Mouse (Mus musculus) 3134 (cell line): ENCODE measurements around the gene Apoc4.
A peak's percentile ranks its signal among the peaks of the same experiment; 100 is the strongest.

Experiments used
- DNase-seq: peaks from one replicate; pipeline ENCODE4 v3.0.0-alpha.2; 2011; ENCODE audit warnings: low spot score; ENCODE audit not compliant: insufficient read length; ENCODE audit errors: extremely low read depth

The Apoc4 gene

DNA sequence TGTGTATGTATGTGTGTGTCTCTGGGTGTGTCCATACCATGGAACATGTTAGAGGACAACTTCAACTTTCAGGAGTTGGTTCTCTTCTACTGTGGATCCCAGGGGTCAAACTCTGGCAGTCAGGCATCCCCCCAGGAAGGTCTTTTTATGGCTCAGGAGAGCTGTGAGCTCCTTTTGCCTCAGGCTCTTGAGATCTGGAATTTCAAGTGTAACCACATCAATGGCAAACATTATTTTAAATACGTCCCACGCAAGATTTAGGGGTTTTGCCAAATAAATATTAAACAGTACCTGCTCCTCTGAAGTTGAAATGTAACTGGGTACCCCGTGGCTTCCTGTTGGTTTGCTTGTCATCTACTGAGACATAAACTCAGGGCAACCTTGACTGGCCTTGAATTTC is 1.7 kb upstream of the Apoc4 start:
- no peak for DNase-seq

DNA sequence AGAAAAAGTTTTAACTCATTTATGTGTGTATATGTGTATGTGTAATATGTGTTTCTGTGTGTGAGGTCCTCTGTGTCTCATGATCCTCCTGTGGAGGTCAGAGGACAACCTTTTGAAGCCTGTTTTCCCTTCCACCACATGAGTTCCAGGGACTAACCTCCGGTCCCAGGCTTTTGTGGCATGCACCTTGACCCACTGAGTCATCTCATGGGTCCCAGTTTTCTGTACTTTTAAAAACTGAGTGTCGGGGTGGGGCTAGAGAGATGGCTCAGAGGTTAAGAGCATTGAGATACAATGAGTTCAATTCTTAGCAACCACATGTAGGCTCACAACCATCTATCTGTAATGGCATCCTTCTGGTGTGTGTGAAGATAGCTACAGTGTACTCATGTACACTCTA is 577 bp downstream of the Apoc4 start:
- DNase-seq: no peak

DNA sequence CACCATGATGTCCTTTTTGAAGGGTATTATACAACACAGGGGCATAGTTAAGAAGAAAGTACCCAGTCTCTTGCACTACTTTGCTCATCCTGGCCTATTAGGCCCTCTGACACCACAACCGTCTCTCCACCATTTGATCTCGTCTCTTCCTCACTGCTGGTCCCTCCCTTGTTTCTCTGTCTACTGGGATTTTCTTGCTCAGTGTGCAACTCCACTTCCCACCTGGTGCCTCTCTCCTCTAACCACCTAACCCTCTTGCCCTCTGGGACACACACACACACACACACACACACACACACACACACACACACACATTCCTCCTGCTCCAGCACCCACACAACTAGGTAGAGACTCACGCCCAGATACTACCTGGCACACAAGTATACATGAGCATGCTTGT is 2.4 kb downstream of the Apoc4 start:
- DNase-seq: no peak

DNA sequence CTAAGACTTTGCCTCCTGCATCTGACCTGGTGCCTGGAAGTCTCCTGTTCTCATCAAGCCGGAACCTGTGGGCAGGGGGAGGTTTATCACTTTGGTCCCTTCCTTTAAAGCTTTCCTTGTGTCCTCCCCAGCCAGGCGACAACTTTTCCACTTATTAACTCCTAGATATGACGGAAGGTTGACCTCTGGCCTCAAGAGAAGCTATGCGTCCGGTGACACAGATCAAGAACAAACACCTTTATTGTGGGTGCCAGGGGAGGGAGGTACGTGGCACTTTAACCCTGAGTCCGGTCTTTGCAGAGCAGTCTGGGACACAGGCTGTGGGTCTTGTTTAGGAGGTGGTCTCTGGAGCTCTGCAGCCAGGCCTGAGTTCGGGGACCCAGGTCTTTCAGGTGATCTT is 3.4 kb downstream of the Apoc4 start, which contains the start of gene Apoc2:
Gene Apoc2 (minus strand): TSS at position 70 of the 400 bp plus-strand sequence.
- DNase-seq: no peak

DNA sequence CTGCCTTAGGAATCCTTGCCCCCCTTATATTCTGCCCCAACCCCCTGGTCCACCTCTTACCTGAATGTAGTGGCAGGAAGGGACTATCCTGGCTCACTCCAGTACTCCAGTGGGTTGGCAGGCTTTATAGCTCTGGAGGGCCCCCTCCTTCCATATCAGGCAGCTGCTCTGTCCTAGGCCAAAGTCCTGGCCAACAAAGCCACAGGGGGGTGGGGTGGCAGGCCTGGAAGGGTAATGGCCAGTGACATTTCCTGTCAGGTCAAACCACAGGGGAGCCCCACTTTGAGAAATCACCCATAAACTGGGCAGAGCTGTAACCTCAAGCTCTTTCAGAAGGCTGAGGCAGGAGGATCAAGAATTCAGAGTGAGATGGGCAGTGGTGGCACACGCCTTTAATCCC is 4.6 kb downstream of the Apoc4 start:
- no peak for DNase-seq

DNA sequence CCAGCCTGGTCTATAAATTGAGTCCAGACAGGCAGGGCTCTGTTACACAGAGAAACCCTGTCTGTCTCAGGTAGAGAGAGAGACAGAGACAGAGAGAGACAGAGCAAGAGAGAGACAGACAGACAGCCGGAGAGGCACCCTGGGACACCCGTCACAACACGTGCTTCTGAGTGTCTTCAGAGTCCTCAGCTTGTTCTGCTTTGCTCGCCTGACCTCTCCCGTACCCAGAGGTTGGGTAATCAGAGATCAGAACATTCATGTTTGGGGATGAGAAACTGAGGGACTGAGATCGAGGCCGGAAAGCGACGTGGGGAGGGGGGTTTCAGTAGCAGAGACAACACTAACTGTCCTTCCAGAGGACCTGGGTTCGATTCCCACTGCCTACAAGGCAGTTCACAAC is 5.5 kb downstream of the Apoc4 start:
- no peak for DNase-seq

DNA sequence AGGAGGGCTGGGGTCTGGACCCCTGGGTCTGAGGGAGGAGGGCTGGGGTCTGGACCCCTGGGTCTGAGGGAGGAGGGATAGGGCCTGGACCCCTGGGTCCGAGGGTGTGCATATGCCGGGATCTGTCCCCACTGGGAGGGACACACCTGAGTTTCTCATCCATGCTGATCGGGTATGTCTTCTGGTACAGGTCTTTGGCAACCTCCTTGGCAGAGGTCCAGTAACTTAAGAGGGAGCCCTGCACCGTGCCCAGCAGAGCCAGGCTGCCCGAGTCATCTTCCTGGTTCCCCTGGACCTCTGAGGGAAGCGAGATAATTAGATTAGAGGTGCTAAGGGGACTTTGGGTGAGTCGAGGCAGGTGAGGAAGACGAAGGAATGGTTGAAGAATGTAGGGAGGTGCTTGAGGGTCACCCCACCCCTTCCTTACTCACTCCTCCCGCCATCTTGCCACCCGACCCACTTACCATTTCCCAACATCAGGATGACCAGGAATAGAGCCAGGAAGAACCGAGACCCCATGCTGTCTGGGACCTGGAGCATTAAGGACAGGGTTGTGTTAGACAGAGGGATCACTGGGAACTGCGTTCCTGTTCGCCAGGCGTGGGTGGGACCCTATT is 8.1 kb downstream of the Apoc4 start:
- DNase-seq: no peak

DNA sequence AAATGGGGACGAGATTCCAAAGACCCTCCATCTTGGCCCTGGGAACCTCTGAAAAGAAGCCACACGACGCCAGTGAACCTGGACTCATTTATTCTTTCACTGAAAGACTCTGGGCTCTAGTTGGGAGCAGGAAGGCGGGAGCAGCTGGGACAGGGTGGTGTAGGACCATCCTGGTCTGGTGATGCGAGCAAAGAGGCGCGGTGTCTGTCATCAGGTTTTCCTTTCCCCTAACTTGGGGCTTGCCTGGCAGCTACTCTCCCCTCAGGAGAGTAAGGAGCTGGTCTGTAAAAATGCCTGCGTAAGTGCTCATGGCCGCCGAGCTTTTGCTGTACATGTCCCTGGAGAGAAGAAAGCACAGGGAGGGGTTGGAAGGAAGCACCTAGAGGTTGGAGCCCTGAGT is 9.8 kb downstream of the Apoc4 start:
- no peak for DNase-seq

DNA sequence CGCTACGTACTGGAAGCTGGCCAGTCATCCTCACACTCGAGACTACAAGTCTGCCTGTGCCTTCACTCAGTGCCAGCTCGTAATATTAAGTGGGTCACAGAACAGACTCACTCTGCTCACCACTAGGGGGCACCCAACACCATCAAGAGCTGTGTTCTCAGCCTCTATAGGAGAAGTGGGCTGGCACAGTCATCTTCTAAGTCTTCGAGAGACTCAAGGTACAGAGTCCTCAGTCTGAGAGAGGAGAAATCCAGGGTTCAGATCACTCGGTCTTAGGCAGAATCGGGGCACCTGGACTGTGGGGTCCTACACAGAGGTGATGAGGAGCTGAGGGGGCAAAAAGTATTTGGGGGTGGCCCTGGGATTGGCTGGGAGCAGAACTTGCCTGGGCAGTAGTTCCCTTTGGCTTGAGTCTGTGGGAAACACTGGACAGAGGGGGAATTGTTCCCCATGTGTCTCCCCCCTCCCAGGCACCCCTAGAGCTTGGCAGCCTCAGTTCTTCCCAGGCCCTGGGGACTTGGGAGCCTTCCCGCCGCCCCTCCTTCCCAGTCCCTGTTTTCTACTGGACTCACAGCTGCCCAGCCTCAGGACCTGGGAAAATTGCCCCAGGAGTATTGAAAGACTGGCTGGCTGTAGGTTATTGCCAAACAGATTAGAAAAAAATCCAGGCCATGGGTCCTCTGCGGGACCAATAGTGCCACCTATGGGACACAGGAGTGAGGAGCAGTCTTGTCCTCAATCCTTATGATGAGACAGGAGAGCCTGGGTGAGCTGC is 12.1 kb downstream of the Apoc4 start:
- peak; percentile 63 for DNase-seq

DNA sequence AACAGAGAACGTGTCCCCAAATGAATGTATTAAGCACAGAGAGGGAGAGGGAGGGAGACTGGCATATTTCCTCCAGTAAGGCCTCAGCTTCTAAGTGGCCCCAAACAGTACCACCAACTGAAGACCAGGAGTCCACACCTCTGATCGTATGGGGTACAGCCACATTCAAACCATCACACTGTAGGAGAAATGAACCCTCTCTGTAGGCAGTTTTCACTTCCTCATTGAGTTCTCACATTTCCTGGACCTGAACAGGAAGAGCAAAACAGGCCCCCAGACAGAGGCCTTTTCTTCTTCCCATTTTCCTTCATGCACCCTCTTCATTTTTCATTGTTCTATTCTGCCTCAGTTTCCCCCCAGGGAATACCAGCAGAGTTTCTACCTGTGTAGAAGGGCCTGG is 13.8 kb downstream of the Apoc4 start:
- no peak for DNase-seq

DNA sequence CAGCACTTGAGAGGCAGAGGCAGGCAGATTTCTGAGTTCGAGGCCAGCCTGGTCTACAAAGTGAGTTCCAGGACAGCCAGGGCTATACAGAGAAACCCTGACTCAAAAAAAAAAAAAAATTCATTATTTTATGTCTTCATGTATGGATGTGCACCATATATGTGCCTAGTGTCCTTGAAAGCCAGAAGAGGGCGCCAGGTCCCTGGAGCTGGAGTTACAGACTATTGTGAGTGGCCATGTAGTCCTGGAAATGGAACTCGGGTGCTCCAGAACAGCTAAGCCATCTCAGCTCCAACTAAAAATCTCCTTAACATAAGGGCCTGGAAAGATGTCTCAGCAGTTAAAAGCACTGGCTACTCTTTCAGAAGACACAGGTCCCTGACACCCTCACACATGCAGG is 14.5 kb downstream of the Apoc4 start:
- DNase-seq: no peak

DNA sequence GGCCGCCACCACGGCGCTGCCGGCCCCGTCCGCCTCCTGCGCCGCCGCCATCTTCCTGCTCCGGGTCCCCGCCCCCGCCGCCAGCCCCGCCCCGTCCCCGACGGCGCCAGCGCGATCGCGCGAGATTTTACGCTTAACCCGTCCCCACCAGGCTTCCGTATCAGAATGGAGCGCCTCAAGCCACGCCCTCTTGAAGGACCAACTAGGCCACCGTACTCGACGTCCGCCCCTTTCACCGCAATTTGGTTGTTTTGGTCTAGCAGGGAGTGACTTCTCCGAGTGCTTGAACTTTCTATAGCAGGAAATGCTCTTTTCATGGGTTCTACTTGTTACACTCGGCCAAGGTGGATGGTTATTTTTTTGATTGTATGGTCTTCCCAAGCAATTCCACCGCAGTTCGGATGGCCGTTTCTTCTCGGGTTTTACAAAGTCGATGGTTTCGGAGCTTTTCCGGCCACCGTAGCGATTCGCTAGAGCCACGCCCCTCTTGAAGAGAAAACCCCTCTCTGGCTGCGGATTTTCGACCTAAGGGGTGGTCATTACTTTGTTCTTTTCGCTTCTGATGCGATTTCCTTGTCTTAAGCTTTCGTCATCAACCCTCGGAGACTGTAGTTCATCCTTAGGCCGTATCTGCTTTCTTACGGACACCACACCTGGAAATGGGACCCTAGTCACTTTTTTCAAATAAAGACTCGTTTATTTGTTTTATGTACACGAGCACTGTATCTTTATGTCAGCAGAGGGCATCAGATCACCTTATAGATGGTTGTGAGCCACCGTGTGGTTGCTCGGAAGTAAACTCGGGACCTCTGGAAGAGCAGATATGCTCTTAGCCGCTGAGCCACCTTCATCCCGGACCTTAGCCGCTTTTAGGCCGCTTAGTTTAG is 16.1 kb downstream of the Apoc4 start, which contains the start of gene Clptm1:
Gene Clptm1 (minus strand): TSS at position 79 of the 887 bp plus-strand sequence.
- peak; percentile 89 for DNase-seq

DNA sequence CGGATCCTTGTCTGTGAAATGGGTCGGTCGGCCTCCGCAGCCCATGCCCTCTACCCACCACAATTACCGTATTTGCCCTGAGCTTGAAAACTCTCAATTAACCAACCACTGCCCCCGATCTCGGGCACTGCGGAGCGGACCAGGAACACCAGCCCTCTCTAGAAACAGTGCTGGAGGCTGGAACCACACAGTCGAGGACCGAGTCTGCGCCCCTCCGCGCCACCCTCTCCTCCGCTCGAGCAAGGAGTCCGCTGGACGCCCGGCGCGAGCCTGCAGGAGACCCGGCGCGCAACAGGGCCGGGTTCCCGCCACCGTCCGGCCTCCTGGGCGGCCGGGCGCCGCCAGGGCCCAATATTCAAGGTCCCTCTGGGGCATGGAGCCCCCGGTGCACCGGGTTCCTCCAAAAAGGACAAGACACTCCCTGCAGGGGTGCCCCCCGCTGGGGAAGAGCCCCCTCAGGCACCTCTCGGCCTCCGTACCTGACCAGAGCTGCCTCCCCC is 16.8 kb downstream of the Apoc4 start:
- DNase-seq: no peak

DNA sequence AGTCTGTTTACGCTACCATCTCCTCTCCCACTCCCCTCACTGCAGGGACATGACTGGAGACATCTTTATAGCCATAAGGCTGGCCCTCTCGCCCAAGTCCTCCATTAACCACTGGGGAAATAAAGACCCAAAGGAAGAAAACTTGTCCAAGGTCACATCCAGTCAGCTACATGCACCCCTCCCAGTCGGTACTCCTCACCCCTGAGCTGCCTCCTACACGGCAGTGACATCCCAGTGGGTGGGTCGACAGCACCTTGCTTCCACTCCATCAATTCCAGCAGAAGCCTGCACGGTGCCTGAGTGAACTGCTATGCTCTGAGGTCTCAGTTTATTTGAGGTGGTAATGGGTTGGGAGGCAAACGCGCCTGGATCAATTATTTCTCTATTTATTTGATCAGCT is 17.3 kb downstream of the Apoc4 start:
- no peak for DNase-seq

DNA sequence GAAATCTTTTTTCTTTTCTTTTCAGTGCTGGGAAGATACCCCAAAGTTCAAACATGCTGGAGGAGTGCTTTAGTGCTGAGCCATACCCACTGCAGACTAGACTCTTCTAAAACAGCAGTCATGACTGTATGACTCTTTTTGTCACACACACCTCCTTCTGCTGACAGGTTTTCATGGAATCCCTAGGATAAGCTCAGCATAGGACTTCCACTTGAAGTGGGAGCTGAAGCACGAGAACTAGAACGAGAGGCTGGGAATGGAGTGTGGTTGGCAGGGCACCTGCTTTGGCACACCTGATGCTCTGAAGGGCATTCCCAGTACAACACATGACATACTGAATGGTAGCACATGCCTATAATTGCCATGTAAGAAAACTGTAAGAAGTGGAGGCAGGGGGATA is 28.7 kb downstream of the Apoc4 start:
- no peak for DNase-seq

DNA sequence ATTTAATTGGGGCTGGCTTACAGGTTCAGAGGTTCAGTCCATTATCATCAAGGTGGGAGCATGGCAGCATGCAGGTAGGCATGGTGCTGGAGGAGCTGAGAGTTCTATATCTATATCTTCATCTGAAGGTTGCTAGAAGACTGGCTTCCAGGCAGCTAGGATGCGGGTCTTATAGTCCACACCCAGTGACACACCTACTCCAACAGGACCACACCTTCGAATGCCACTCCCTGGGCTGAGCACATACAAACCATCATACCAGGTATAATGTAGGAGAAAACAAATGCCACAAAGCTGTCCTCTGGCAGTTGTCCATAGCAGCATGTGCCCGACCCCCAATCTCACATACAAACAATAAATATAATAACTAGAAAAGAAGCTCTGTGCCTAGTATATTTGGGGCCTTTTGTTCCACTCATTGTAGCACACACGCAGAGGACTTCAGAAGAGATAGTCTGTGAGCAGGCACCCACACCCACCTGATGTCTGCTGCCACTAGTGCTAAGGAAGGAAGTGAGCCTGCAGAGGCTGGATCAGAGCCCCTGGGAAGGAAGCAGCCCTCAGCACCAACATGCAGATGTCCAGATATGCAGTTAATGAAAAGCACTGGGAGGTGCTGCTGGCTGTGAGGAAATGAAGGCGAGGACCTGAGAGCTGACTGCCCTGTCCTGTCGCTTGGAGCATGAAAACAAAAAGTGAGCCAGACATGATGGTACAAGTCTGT is 30.1 kb downstream of the Apoc4 start:
- no peak for DNase-seq

DNA sequence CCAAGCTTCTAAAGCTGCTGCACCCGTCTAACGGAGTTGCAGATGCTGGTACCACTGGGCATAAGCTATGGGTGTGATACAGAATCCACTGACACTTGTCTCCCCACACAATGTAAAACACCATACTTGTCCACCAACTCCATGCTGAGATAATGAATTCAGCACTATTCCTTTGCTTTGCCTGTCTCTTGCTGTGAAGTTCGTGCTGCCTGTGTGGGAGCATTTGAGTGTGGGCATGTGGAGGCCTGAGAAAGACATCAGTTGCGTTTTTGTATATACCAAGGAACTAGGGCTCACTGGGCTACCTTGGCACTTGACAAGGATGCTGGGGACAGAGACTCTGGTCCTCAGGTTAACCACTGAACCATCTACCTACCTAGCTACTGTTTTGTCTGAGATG is 40.1 kb downstream of the Apoc4 start:
- no peak for DNase-seq

DNA sequence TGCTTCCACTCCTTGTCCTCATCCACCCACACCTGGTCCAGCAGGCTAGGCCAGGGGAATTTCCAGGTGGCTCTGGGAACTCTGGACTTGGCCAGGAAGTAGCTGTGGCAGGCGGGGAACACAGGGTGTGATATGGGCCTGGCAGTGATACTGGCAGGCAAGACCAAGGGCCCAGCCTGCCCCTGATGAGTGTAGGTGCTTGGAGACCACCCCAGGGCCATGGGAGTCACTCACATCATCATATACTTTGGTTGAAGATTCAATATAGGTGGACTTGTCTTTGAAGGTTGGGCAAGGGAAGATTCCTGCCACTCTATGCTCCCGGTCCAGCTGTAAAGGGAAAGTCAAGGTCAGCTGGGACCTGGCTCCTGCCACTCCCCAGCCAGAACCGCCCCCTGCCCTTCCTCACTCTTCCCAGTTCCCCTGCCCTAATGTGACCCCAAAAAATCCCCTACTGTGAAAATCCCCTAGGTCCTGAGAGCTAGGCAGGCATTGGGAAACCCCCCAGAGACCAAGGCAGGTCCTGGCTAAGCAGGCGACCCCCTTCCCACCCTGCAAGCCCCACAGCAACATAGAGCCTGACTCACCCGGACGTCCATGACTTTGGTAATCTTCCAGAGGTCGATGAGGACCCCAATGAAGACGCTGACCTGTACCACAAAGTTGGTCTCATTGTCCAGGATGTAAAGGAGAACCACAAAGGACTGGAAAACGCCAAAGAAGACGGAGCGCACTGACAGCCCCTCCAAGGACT is 46.0 kb downstream of the Apoc4 start:
- DNase-seq: no peak

DNA sequence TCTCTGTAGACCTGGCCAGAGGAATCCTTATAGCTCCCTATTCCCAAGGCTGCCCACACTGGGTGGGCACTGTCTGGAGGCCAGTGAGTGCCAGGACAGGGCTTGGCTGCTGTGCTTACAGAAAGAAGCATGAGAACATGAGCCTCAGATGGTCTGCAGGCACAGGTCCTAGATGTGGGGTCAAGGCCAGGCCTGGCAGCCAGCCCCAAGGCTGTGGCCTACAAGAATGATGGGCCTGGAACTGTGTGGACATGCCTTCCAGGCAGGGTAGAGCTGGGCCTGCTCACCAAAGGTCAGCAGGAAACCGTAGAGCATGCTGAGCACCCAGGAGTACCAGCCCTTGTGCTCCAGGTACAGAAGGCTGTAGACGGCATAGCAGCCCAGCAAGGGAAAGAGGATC is 46.7 kb downstream of the Apoc4 start:
- no peak for DNase-seq

DNA sequence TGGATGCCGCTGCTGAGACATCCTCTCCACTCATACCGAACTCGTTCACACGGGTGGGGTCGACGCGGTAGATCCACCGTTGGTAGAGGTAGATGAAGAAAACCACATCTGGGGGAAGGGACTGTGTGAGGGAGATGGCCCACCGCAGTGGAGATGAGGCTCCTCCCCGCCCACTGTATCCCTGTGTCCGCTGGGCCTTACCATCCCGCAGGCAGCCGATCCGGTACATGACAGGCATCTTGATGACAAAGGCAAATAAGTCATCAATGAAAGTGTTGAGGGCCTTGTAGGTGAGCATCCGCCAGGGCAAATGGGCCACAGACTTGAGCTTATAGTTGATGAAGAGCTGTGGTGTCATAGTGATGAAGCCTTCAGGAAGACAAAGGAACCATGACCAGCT is 47.4 kb downstream of the Apoc4 start:
- no peak for DNase-seq
